Mouse (Mus musculus): ENCODE data around the gene Cavin1.

DNA sequence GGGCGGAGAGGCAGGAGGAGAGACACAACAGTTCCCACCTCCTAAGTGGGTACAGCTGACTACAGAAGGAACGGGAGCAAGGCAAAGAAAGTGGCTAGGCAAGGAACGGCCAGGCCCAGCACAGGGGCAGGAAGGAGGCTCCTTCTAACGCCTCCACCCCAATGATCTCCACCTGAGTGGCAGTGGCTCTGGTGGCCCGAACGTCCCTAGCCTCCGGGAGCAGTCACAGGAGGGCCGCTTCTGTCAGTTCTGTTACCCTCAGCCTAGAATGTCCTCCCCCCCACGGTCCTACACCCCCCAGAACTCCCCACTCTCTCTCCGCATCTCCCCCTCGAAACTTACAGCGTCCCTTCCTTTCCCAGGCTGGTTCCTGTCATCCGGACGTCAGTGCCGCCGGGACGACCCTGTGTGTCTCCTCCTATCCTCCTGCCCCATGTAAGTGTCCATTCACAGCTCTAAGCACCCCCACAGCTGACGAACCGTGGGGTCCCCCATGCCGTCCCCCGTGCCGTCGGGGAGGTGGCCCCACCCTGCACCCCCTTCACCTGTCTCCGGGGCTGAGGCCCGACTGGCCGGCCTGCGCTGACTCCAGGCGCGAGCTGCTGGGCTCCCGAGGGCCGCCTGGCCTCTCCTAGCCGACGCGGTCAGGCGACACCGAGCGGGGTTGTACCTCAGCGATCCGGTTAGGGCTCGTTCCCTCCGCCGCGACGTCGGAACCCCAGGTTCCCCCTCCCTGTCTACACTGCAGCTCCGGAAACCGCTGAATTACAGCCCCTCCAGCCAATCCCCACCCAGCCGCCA lies 31.8 kb downstream of the Cavin1 start:
- TF ChIP-seq POLR2A (IDR thresholded peaks at IDR 0.05; ENCODE audit: low read depth, low read length) (peak; percentile 92), CTCF (conservative IDR thresholded peaks at IDR 0.05; ENCODE audit: insufficient read depth, insufficient read length, low read depth, low read length) (no peak)

All from kidney, adult 2 months (tissue).